Mouse (Mus musculus) ES-CJ7 (cell line): ENCODE measurements at regions not wholly inside any gene's neighbourhood (a gene's known extent, or its start where the extent isn't known, plus 50 kb on each side); places are given as distances from the start of the nearest gene placed in this dataset.

Experiments used
- DNase-seq: peaks from one replicate; pipeline ENCODE4 v3.0.0; 2011; ENCODE audit warnings: low read depth, low spot score

- DNase-seq = no peak
Measured at GRCm38 (mm10) chr4:142467920-142468319, 228.7 kb upstream of the Kazn start.

DNA sequence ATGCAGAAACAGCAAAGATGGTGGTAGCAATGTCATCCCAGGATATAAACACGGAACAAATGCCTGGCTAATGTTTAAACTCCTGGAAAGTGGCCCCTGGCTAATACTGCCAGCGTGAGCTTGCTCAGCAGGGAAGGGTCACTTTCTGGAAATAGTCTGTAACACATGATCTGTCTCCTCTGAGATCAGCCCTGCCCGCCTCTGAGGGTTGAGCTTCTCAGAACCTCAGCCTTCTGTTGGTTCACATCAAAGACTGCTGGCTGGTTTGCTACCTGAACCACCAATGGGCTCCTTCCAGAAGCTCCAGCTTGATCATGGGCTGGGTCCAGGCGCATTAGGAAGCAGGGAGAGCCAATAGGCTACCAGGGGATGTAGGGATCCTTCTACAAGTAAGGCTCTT lies 226.0 kb upstream of the Kazn start:
- DNase-seq = no peak

DNA sequence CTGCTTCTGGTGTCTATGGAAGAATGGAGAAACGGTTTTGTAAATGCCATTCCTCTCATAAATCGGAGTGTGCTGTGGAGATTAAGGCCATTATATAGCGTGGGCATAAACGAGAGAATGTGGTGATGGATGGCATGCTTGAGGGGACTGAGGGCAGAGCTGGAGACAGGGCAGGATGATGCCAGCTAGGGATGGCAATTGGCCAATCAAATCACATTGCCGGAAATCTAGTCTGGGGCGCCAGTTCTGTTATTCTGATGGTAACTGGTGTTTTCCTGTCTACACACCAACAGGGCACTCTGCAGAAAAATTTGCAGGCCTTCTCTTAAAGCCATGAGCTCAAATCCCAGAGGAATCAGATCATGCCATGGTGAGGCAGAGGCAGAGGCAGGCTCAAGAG lies 224.9 kb upstream of the Kazn start:
- DNase-seq = no peak

DNA sequence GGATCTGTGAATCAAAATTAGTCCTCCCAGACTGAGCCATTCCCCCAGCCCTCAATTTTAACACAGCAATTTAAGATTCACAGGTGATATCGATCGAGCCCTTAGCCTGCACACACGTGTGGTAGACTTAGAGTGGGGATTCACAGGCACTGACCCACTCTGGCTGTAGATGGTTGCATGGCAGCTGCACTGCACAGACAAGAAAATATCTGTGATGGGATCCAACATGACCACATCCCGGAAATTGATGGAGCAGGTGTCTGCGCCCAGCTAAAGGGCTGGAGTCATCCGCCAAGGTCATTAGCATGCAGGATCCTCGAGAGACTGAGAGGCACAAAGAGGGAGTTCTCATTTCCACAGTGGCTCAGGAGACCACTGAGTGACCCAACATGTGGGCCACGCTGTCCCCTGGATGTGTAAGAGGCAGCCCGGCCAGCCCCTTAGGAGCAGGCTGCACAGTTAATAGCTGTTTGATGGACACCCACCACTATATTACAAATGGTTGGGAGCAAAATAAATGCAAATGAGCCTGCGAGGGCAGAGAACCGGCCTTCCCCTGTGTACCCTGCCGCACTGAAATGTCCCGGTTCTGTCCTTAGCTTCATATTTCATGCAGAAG lies 221.4 kb upstream of the Kazn start:
- no peak for DNase-seq

- DNase-seq = no peak
Measured at GRCm38 (mm10) chr4:142452614-142453013, 213.4 kb upstream of the Kazn start.

DNA sequence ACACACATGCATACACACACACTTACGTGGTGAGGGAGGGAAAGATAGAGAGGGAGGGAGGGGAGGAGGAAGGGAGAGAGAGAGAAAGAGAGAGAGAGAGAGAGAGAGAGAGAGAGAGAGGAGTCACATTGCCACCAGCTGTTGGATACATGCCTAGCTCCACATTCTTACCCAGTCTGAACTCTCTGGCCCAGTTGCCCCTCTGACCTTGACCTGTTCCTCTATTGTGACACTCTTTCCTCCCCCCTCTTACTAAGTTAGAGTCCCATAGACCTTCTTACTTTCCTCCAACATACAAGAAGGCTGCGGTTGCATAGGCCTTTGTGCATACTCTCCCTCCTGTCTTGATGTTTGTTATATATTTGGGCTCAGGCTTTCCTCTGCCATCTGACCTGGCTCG lies 211.7 kb upstream of the Kazn start:
- no peak for DNase-seq

GRCm38 (mm10) chr4:142449713-142450112 lies 210.5 kb upstream of the Kazn start:
- no peak for DNase-seq

DNA sequence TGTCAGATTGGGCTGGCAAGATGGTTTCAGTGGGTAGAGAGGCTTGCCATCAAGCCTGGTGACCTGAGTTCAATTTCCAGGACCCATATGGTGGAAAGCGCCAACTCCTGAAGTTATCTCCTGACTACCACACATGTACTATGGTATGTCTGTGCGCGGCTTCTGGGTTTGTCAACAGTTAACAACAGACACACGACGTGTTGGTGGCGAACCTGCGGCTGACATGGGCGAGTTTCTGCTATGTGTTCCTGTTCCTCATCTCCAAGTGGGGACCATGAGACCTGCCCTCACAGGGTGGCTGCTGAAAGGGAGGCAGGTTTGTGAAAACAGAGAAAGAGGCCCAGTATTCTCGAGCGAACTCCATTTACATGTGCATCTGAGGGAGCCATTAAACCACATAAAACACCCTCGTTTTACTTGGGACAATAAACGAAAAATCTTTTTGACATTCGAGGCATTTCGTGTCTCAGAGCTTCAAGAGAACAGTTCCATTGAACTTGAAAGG lies 210.0 kb upstream of the Kazn start:
- DNase-seq = no peak

DNA sequence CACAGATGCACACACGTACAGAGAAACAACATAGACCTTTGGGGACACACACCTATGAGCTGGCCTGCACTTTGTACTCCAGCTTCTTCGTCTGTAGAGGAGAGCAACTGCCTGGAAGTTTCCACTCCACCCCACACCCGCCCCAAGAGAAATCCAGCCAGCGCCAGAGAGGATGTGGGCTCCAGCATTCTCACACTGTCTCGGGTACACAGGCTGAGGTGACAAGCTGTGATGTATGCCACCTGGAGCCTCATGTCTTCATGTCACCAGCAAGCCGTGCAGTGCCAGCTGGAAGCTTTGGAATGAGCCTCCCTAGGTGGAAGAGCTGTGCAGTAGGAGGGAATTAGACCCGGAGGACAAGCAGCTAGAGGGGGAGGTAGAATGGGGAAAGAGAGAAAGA lies 208.3 kb upstream of the Kazn start:
- no peak for DNase-seq

- DNase-seq = no peak
Measured at GRCm38 (mm10) chr4:142441045-142441444, 201.8 kb upstream of the Kazn start.

- DNase-seq = no peak
Measured at GRCm38 (mm10) chr4:142439450-142440183, 200.4 kb upstream of the Kazn start.

DNA sequence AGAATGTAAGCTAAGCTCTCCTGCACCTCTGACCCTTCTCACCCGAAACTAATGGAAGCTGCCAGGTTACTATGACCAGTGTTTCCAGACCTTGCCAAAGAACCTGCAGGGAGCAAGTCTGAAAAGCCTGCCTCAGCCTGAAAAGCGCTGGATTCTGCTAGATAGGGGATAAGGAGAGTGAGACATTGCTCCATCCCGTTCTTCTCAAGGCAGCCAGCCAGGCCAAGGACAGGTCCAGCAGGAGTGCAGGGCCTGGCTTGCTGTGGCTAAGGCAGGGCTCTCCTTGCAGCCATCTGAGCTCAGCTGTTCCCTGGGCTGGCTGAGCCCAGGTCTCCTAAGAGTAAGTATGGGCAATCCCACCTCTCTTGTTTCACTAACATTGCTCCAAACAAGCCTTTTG lies 185.4 kb upstream of the Kazn start:
- DNase-seq = no peak

DNA sequence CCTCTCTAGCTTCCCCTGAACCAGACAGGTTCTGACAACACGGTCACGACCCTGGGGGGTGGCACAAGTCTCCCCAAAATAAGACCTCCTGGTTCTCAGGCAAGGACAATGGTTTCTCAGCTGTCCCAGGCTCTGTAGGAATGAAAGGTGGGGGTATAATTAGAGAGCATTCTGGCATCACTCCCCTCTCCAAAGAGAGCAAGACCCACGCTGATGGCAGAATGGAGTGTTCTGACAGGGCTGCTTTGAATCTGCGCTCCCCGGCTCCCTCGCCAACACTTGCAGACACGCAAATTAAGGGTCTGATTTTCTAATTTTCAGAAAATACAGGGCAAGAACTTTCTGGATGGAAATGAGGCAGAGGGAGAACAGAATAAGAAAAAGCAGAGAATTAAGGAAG lies 181.2 kb upstream of the Kazn start:
- no peak for DNase-seq

DNA sequence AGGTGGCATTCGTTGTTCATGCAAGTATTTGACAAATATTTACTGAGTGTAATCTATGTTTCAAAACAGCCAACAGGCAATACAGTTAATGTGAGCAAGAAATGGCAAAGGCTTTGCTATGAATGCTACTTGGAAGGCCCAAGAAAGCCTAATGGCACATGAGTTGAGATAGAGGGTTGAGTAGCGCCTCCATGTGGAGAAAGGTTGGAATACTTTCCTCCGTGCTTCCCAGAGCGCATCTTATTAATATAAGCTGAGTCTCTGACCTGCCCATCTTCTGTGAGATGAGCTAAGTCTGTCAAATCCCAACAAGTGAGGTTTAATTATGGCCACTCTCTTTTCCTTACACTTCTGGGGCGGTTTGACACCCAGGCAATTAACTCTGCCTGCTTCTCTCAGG lies 175.7 kb upstream of the Kazn start:
- DNase-seq = peak; percentile 22

DNA sequence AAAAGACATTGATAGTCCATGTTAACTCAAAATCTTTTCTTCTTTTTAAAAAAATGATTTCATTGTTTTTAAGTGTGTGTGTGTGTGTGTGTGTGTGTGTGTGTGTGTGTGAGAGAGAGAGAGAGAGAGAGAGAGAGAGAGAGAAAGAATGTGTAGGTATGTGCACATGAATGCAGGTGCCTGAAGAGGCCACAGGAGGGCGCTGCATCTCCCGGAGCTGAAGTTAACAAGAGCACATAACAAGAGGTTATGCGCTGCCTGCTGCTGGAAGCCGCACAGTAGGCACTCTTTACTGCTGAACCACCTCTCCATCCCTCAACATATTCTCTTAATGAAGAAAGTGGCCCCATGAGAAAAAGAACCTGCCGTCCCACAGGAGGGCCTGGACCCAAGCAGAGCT lies 172.6 kb upstream of the Kazn start:
- DNase-seq = peak; percentile 12

DNA sequence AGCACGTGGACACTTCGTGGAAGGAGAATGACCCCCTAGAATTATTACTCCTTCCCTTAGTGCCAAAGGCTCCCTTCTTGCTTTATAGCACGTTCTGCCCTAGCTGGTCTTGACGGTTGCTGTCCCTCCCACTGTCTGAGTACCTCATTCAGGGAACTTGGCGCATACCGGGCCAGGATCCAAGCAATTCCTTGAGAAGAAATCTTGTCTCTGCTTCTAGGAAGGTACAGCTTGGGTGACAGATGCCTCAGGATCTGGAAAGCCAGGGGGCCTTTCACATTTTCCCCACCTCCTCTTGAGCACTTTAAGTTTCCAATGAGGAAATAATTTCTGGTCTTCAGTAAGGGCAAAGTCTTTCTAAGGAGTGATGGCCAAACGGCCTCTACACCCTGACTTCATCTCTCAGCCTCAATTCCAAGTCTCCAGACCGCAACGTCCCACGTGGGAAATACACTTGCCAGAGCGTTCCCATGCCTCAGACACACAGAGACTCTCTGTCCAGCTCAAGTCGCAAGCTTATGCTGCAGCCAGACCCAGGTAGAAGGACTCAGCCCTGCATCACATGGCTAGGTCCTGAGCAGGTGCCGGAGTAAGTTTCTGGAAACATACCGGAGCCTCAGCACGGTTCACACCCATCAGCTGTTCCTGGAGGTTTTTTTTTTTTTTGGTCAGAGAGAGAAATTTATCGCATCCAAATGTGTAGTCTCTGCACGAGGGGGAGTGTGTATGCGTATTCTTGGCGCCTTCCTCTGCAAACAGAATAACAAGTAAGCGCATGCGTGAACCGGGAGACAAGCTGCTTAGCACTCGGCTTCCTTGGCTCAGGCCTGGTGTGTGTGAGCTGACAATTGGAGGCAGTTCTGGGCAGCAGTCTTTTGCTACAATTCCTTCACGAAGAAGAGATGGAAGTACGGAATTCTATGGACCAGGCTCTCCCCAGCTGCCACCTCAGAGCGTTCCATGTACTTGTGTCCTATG lies 171.7 kb upstream of the Kazn start:
- no peak for DNase-seq

DNA sequence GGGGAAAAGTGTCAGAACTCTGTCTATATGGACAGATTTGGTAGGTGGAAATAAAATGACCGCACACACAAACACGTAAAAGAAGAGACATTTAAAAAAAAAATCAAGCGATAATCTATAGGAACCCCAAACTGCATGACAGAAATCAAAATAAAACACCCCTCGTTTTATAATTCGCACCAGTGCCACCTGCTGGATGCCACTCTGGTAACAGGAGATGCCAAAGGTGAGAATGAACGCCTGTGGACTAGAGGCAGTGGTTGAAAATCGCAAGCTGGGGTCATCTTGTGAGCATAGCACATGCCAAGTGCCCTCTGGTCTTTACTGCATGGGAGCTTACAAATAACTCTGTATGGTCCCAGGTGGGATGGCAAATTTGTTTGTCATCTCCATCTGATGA lies 158.7 kb upstream of the Kazn start:
- no peak for DNase-seq

- peak; percentile 41 for DNase-seq
Measured at GRCm38 (mm10) chr4:142392924-142393323, 153.7 kb upstream of the Kazn start.

- DNase-seq = no peak
Measured at GRCm38 (mm10) chr4:142390531-142391195, 151.5 kb upstream of the Kazn start.

GRCm38 (mm10) chr4:142388476-142388875 lies 149.3 kb upstream of the Kazn start:
- peak; percentile 30 for DNase-seq

- no peak for DNase-seq
Measured at GRCm38 (mm10) chr4:142381168-142381567, 142.0 kb upstream of the Kazn start.

DNA sequence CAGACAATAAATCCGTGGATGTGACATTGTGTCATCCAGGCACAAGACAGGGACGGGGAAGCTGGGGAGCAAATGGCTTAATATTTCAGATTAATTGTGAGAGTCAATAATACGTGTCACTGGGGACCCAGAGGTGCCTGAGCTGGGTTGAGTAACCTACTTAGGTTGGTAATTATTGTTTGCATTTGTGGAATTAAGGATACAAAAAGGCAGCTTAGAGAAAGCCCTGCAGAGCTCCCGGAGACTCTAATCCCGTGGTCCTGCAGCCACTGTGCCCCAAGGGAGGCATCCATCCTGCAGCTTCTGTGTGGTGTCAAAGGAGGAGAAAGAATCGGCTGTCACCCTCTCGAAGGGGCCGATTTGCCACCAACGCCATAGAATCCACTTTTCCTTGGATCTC lies 139.3 kb upstream of the Kazn start:
- no peak for DNase-seq
